Mouse (Mus musculus): Measurements from ENCODE around the gene Frmd8.

GRCm38 (mm10) chr19:5833287-5834100 lies 41.6 kb downstream of the Frmd8 start:
- TF ChIP-seq CTCF (IDR thresholded peaks at IDR 0.05; ENCODE audit: control insufficient read depth, insufficient read depth, insufficient replicate concordance, low read depth, low read length) (no peak), POLR2A (IDR thresholded peaks at IDR 0.05; ENCODE audit: control insufficient read depth, low read depth, low read length) (no peak)

All from testis, adult 2 months (tissue).